Mouse (Mus musculus): ENCODE results near the gene Ubc.

DNA sequence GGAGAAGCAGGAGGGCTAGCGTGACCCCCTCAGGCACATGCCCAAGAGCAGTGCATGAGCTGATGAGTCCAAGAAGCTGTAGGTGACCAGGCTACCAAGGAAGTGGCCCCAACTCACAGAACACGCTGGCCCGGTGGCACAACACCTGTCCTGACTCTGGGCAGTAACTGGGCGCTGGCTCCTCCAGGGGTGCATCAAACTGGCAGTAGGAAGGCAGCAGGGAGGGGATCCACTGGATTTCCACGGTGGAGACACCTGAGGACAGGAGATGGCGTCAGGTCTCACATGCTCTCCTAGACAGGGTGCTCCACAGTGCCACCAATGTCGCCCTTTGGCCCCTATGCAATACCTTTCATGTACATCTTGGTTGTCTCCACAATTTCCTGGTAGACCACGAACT, 26.2 kb upstream of the Ubc start:
- TF ChIP-seq CTCF (IDR thresholded peaks at IDR 0.05; ENCODE audit: low read depth) (no peak), EP300 (IDR thresholded peaks at IDR 0.05; ENCODE audit: low read depth) (no peak)
